Mouse (Mus musculus) naive thymus-derived CD4-positive, alpha-beta T cell, adult 2 months (primary cell): ENCODE measurements around the gene Dcun1d5.
"Not testable (repeated sequence)": the region's sequence is repeated elsewhere in the genome, so short reads cannot be mapped to it uniquely, and the experiment has no call there.

ENCODE experiments used
- DNase-seq: peaks from one replicate; pipeline ENCODE4 v3.0.0-alpha.2; 2011; ENCODE audit warnings: low read depth

Dcun1d5 gene

GRCm38 (mm10) chr9:7184172-7184896 lies at the start of gene Dcun1d5, which contains the start of gene Dync2h1:
TSS of gene Dcun1d5 (plus strand) at chr9:7184520.
TSS of gene Dync2h1 (minus strand) at chr9:7184446.
- peak; percentile 96 for DNase-seq

DNA sequence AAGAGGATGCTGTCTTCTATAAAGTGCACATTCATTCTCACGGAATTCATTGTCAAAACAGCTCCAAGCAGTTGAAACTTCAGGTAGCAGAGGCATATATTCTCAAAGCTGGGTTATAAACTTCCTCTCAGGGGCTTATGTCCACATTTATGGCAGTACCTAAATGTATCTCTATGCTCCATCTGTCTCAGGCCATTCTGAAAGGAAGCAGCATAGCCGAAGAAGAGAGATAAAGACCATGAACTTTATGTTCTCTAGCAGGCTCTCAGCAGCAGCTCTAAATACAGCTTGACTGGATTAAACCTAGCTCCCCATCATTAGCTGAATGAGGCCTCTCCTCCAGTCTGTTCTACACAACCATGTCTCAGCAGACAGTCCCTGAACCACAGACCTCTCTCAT lies 29.9 kb upstream of the Dcun1d5 start:
- DNase-seq = no peak

DNA sequence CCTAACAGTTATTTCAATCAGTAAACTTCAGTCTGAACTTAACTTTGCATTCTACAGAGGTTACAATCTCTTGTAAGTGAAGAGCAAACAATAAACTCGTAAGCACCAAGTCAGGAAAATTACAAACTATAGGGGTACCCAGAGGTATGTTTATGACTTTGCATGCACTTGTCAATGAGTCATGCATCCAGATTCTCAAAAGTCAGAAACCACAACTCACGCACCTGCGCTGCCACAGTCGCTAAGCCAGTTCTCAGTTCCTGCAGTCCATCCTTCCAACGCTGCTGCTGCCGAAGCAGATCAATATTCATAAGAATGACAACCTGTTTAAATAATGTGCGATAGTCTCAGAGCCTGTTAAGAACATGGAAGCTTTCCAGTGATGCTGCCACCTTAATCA lies 25.7 kb upstream of the Dcun1d5 start:
- DNase-seq = no peak

DNA sequence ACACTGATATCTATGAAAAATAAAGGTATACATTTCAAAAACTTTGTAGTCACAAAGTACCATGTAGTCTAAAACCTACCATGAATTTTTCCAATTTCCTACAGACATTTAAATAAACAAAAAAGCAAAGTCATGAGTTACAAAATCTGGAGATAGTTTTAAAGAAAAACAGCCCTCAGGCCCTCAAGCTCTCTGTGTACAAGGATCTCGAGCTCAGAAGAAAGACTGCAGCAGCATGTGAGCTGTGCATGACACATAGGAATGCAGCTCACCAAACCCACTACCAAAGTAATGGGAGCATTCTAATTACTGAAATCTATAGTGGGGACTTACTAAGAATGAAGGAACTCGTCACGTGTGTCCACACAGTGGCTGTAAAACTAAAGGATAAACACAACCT lies 24.6 kb upstream of the Dcun1d5 start:
- DNase-seq = no peak

DNA sequence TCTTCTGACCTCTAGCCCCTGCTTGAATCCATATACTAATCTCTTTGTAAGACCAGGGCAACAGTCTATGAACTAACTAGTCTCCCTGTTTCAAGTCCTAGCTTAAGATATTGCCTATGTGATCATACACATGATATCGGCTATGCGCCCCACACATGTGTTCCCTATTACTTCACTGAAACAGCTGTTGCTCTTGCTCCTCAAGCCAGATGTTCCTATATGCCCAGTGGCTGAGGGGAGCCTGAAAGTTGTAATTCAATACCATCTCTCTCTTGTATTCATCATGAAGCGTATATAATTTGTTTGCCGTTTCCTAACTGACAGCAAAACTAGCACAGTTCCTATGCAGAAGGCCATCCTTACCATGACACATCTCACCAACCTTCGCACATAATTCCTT lies 23.6 kb upstream of the Dcun1d5 start:
- DNase-seq = no peak

- DNase-seq = no peak
Measured at GRCm38 (mm10) chr9:7167339-7167998, 16.9 kb upstream of the Dcun1d5 start.

GRCm38 (mm10) chr9:7173756-7174155 lies 10.6 kb upstream of the Dcun1d5 start:
- DNase-seq = no peak

GRCm38 (mm10) chr9:7176618-7177610 lies 7.4 kb upstream of the Dcun1d5 start:
- peak; percentile 92 for DNase-seq

GRCm38 (mm10) chr9:7184897-7185291 lies 574 bp downstream of the Dcun1d5 start:
- DNase-seq = no peak

DNA sequence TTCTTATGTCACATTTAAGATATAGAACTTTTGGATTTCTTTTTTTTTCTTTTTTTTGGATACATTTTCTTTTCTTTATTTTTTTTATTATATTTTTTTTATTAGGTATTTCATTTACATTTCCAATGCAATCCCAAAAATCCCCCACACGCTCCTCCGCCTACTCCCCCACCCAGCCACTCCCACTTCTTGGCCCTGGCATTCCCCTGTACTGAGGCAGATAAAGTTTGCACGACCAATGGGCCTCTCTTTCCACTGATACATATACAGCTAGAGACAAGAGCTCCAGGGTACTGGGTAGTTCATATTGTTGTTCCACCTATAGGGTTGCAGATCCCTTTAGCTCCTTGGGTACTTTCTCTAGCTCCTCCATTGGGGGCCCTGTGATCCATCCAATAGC lies 6.4 kb downstream of the Dcun1d5 start:
- not testable (repeated sequence) for DNase-seq

DNA sequence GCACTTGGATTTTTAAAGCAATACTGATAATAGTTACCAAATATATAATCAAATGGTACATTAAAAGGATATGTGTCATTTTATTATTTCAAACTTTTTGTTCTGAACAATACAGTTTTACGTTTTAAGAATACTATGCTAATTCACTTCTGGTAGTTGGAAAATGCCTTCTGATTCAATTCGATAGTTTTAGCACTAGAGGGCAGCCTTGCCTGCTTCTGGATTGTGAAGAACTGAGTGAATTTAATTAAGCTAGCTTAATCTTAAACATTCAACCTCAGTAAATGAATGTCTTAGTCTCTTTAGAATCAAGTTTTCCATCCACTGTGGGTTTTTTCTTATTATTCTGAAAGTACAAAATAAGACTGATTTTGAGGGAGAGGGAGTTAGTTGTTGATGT lies 31.9 kb downstream of the Dcun1d5 start:
- peak; percentile 40 for DNase-seq

GRCm38 (mm10) chr9:7221024-7221423 lies 36.7 kb downstream of the Dcun1d5 start:
- peak; percentile 8 for DNase-seq

GRCm38 (mm10) chr9:7221460-7221859 lies 37.1 kb downstream of the Dcun1d5 start:
- DNase-seq = peak; percentile 30

GRCm38 (mm10) chr9:7238619-7239018 lies 54.3 kb downstream of the Dcun1d5 start:
- DNase-seq = no peak

DNA sequence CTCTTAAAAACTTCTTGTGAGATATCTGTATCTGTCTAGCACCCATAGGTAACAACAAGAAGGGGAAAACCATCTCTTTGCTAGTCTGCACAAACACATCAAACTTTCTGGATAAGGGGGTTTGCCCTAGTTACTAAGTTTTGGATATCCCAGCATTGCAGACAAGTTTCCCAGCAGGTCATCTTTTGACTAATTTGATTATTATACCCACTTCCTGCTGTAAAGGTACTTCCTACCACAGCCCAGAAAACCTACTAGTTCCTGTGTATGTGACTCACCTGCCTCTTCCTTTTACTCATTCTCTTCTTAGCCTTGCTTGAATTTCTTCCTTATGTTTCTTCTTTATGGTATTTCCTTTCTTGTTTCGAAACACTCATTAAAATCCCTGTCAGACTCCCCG lies 55.6 kb downstream of the Dcun1d5 start:
- DNase-seq = no peak

GRCm38 (mm10) chr9:7252797-7253654 lies 68.7 kb downstream of the Dcun1d5 start:
- DNase-seq = no peak
